Mouse (Mus musculus): ENCODE measurements at regions not wholly inside any gene's neighbourhood (a gene's known extent, or its start where the extent isn't known, plus 50 kb on each side); places are given as distances from the start of the nearest gene placed in this dataset.

DNA sequence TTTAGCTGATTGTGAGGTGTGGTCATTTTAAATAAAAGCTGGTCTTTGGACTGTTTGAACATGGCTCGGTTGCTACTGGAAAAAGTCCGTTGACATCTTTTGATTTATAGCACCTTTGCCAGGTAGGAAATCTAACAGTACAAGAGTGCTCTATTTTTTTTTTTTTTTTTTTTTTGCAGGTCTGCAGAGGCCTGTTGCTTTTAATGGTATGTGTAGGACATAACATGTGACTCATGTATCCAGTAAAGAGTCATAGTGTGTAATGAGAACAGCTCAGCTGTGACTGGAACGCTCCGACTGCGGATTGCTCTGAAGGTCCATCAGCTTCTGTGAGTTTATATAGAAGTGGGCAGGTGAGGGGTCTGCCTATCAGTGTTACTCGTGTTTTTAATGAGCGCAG, 190.0 kb upstream of the Tmem45b start:
- TF ChIP-seq CTCF (IDR thresholded peaks at IDR 0.05; ENCODE audit: extremely low read depth, insufficient read depth, insufficient read length, insufficient replicate concordance) = no peak
- no peak for TF ChIP-seq POLR2A (IDR thresholded peaks at IDR 0.05; ENCODE audit: low read depth, low read length)
- WGBS = 90% methylated on average over 7 of the region's 7 CpGs

DNA sequence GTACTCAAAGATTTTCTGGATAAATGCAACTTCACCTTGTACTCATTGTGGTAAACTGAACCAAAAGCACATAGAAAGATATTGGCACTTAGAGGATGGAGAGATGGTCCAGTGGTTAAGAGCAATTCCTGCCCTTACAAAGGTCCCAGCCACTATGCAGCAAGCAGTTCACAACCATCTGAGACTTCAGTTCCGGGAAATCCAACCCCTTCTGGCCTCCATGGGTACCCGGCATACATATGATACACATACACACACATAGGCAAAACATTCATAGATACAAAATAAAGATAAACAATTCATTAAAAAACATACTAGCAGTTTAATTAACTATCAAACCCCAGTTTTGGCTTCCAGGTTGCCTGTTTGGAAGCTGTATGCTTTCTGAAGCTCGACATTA, 189.5 kb upstream of the Tmem45b start:
- 84% methylated on average over 3 of the region's 3 CpGs for WGBS
- Histone ChIP-seq H3K27ac (ENCODE audit: insufficient read depth, low read length) (no peak overlapping the region), H3K27me3 (ENCODE audit: control insufficient read depth, insufficient read depth, low read length) (no peaks in the 10 kb centered on the region), H3K4me3 (ENCODE audit: extremely low read depth, insufficient read depth, insufficient read length) (no peak overlapping the region), H3K4me1 (ENCODE audit: control insufficient read depth, insufficient read depth, insufficient read length) (no peaks in the 10 kb centered on the region), H3K36me3 (ENCODE audit: control insufficient read depth, insufficient read depth, low read length) (no peaks in the 10 kb centered on the region)
- no peak for TF ChIP-seq POLR2A (IDR thresholded peaks at IDR 0.05; ENCODE audit: low read depth, low read length)
- no peak for TF ChIP-seq CTCF (IDR thresholded peaks at IDR 0.05; ENCODE audit: extremely low read depth, insufficient read depth, insufficient read length, insufficient replicate concordance)
- DNase-seq (ENCODE audit: low read depth in 1 of 2, low spot score in 2 of 2) = no peak

More for the DNA sequence above, 190.0 kb upstream of the Tmem45b start:
- Histone ChIP-seq H3K27me3 (ENCODE audit: control insufficient read depth, insufficient read depth, low read length) (no peaks in the 10 kb centered on the region), H3K4me1 (ENCODE audit: control insufficient read depth, insufficient read depth, insufficient read length) (no peaks in the 10 kb centered on the region), H3K27ac (ENCODE audit: insufficient read depth, low read length) (no peak overlapping the region), H3K36me3 (ENCODE audit: control insufficient read depth, insufficient read depth, low read length) (no peaks in the 10 kb centered on the region), H3K4me3 (ENCODE audit: extremely low read depth, insufficient read depth, insufficient read length) (no peak overlapping the region)
- no peak for DNase-seq (ENCODE audit: low read depth in 1 of 2, low spot score in 2 of 2)

DNA sequence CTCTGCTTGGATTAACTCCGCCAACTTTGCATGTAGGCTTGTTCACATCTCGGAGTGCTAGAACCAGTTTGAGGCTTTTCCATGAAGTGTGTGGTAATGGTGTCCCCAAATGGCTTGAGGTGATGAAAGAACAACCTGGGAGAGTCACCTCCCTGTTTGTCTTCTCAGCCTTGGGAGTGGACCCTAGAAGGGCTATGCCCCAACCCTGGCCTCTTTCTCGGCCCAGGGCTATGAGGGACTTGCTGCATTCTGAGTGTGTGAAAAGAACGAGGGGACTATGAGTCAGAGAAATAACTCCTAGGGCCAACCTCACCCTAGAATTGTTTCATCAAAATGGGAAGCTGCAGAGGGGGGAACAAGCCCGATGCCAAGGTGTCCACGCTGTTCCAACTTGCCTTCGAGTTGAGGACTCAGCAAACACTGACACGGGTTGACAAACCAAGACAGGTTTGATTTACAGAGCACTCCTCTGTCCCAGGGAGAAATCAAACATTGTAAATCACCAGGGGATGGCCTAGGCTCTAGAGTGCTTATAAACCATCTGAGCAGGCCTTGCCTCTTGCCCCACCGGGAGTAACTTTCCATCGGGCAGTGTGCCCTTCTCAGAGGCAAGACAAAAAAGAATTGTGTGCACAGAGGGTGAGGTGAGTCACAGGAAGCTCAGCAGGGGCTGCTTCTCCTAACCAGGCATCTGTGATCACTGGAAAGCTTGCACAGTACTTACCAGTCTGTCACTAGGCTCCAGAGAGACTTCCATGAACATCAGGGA, 186.3 kb upstream of the Tmem45b start:
- Histone ChIP-seq H3K36me3 (ENCODE audit: control insufficient read depth, insufficient read depth, low read length) (no peaks in the 10 kb centered on the region), H3K4me3 (ENCODE audit: extremely low read depth, insufficient read depth, insufficient read length) (no peak overlapping the region), H3K27ac (ENCODE audit: insufficient read depth, low read length) (no peak overlapping the region), H3K27me3 (ENCODE audit: control insufficient read depth, insufficient read depth, low read length) (no peaks in the 10 kb centered on the region), H3K4me1 (ENCODE audit: control insufficient read depth, insufficient read depth, insufficient read length) (no peaks in the 10 kb centered on the region)
- TF ChIP-seq CTCF (IDR thresholded peaks at IDR 0.05; ENCODE audit: extremely low read depth, insufficient read depth, insufficient read length, insufficient replicate concordance) (no peak), POLR2A (IDR thresholded peaks at IDR 0.05; ENCODE audit: low read depth, low read length) (no peak)
- 77% methylated on average over 10 of the region's 10 CpGs for WGBS
- no peak for DNase-seq (ENCODE audit: low read depth in 1 of 2, low spot score in 2 of 2)

DNA sequence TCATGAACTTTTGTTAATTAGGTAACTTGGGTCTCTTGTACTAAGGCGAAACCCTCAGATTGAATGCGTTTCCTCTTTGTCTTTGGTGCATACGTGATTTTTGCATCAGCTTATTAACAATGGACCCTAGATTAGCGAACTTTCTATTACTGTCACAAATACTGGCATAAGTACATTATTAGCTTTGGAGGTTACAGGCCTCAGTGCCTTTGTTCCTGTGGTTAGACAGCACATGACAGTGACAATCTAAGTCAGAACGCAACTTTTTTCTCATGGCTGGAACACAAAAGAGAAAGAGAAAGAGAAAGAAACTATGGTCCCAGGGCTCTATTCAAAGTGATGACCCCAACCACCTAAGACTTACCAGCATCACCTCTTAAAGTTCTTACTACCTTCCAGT, 184.8 kb upstream of the Tmem45b start:
- Histone ChIP-seq H3K27me3 (ENCODE audit: control insufficient read depth, insufficient read depth, low read length) (no peaks in the 10 kb centered on the region), H3K27ac (ENCODE audit: insufficient read depth, low read length) (no peak overlapping the region), H3K4me1 (ENCODE audit: control insufficient read depth, insufficient read depth, insufficient read length) (no peaks in the 10 kb centered on the region), H3K4me3 (ENCODE audit: extremely low read depth, insufficient read depth, insufficient read length) (no peak overlapping the region), H3K36me3 (ENCODE audit: control insufficient read depth, insufficient read depth, low read length) (no peaks in the 10 kb centered on the region)
- TF ChIP-seq POLR2A (IDR thresholded peaks at IDR 0.05; ENCODE audit: low read depth, low read length) (no peak), CTCF (IDR thresholded peaks at IDR 0.05; ENCODE audit: extremely low read depth, insufficient read depth, insufficient read length, insufficient replicate concordance) (no peak)
- DNase-seq (ENCODE audit: low read depth in 1 of 2, low spot score in 2 of 2) = no peak
- whole genome bisulfite sequencing = 90% methylated on average over 5 of the region's 5 CpGs

DNA sequence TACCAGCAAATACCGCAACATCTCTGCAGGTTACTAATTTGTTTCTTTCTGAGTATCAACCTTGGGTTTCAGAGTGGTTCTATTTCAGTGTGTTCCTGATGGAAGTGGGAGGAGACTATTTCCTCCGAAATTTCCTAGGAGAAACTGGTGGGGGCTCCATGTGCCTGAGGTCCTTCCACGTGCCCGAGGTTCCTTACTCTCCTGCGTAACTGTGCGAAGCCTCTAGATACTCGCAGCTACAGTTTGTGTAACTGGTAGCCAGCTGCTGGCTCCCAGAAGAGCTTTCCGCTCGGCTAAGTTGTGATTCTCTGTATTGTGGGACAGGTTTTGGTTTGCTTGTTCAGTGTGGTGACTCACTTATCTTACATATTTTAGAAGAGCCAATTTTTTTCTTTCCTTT, 184.3 kb upstream of the Tmem45b start:
- no peak for TF ChIP-seq POLR2A (IDR thresholded peaks at IDR 0.05; ENCODE audit: low read depth, low read length)
- no peak for TF ChIP-seq CTCF (IDR thresholded peaks at IDR 0.05; ENCODE audit: extremely low read depth, insufficient read depth, insufficient read length, insufficient replicate concordance)
- H3K4me1 ChIP-seq (ENCODE audit: control insufficient read depth, insufficient read depth, insufficient read length) = no peaks in the 10 kb centered on the region
- H3K27me3 ChIP-seq (ENCODE audit: control insufficient read depth, insufficient read depth, low read length) = no peaks in the 10 kb centered on the region
- H3K27ac ChIP-seq (ENCODE audit: insufficient read depth, low read length) = no peak overlapping the region
- WGBS = 83% methylated on average over 9 of the region's 9 CpGs
- no peaks in the 10 kb centered on the region for H3K36me3 ChIP-seq (ENCODE audit: control insufficient read depth, insufficient read depth, low read length)
- no peak for DNase-seq (ENCODE audit: low read depth in 1 of 2, low spot score in 2 of 2)
- no peak overlapping the region for H3K4me3 ChIP-seq (ENCODE audit: extremely low read depth, insufficient read depth, insufficient read length)

DNA sequence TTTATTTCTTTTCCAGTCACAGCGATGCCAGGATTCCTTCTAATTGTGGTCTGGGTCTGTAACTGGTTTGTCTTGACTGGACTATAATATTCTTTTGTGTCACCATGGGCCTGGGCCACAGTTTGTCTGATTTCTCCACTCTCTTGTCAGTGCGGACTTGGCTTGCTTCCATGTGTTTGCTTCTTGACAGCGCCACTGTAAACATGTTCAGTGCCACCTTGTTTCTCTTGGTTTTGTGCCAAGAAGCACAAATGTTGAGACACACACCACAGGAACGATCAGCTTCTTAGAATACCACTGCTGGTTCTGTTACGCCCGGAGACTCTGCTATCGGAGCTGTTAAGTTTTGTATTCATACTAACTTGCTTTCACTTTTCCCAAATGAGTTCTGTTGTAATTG, 180.9 kb upstream of the Tmem45b start:
- Histone ChIP-seq H3K27me3 (ENCODE audit: control insufficient read depth, insufficient read depth, low read length) (no peaks in the 10 kb centered on the region), H3K27ac (ENCODE audit: insufficient read depth, low read length) (no peak overlapping the region), H3K4me3 (ENCODE audit: extremely low read depth, insufficient read depth, insufficient read length) (no peak overlapping the region), H3K4me1 (ENCODE audit: control insufficient read depth, insufficient read depth, insufficient read length) (no peaks in the 10 kb centered on the region), H3K36me3 (ENCODE audit: control insufficient read depth, insufficient read depth, low read length) (no peaks in the 10 kb centered on the region)
- TF ChIP-seq POLR2A (IDR thresholded peaks at IDR 0.05; ENCODE audit: low read depth, low read length) (no peak), CTCF (IDR thresholded peaks at IDR 0.05; ENCODE audit: extremely low read depth, insufficient read depth, insufficient read length, insufficient replicate concordance) (no peak)
- whole genome bisulfite sequencing = 90% methylated on average over 7 of the region's 7 CpGs
- no peak for DNase-seq (ENCODE audit: low read depth in 1 of 2, low spot score in 2 of 2)

DNA sequence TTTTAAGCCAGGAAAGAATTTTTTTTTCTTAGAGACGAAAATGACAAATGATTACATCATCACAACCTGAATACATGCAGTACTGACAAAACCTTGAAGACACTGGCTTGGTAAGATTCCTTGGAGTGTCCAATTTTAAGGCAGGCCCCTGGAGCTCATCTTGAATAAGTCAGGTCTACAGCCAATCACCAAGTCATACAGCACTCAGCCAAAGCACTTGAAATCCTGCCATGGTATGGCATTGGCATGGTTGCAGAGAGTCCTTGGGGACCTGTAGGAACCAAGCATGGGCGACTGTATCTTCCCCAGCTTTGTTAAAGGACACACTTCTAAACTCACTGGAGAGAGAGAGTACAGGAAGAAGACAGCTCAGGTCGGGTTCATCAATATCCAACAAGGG, 179.8 kb upstream of the Tmem45b start:
- Histone ChIP-seq H3K4me1 (ENCODE audit: control insufficient read depth, insufficient read depth, insufficient read length) (no peaks in the 10 kb centered on the region), H3K27ac (ENCODE audit: insufficient read depth, low read length) (no peak overlapping the region), H3K27me3 (ENCODE audit: control insufficient read depth, insufficient read depth, low read length) (no peaks in the 10 kb centered on the region), H3K36me3 (ENCODE audit: control insufficient read depth, insufficient read depth, low read length) (no peaks in the 10 kb centered on the region), H3K4me3 (ENCODE audit: extremely low read depth, insufficient read depth, insufficient read length) (no peak overlapping the region)
- TF ChIP-seq CTCF (IDR thresholded peaks at IDR 0.05; ENCODE audit: extremely low read depth, insufficient read depth, insufficient read length, insufficient replicate concordance) = no peak
- TF ChIP-seq POLR2A (IDR thresholded peaks at IDR 0.05; ENCODE audit: low read depth, low read length) = no peak
- WGBS = 70% methylated on average over 3 of the region's 3 CpGs
- no peak for DNase-seq (ENCODE audit: low read depth in 1 of 2, low spot score in 2 of 2)

Measured in spleen, adult 2 months (tissue).